Mouse (Mus musculus): ENCODE data around the gene Carnmt1. TPM values are rescaled to one million over a fixed set of nuclear protein-coding genes. Genes with fewer than 3 reads are reported as not detected.
A peak's percentile ranks its signal among the peaks of the same experiment; 100 is the strongest.

Gene Carnmt1
- total RNA-seq, 2 experiments from 2014 or later, result 26.9 to 27.9 TPM

- DNase-seq, result no peak
These were observed 17.5 kb upstream of the Carnmt1 start for GRCm38 (mm10) chr19:18653058-18653457.

DNA sequence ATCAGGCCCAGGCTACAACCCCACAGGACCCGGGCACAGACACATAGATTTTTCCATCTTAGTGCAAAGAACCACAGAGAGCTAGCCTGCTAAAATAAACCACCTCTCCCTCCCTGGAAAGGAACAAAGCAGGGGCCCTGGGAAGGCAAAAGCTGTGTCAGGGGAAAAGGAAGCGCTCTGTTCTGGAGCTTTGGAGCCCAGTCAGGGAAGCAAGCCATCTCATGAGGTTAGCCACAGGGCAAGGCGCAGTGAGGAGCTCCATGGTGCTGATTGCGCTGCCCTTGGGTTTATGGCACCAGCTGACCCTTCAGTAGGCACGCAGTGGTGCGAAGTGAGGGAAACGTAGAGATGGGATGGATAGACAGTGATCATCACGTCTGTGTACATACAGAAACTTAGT is 16.2 kb upstream of the Carnmt1 start:
- no peak for DNase-seq

DNA sequence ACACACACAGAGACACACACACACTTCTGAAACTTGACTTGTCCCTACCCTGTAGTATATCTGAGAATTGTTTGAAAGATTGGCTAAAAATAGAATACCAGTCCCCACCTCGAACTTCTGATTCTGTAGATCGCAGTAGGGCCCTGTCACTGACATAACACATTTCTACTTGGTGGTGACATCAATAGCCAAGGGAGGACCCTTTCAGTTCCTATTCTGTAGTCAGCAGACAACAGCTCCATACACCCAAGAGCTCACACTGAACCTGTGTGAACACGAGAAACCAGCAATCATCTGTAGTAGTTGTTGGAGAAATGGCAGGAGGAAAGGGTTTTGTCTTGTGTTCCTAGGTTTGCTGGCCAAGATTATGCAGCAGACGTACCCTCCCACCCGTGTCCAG is 15.6 kb upstream of the Carnmt1 start:
- no peak for DNase-seq

GRCm38 (mm10) chr19:18655999-18656398 is 14.6 kb upstream of the Carnmt1 start:
- no peak for DNase-seq

GRCm38 (mm10) chr19:18658473-18658872 is 12.1 kb upstream of the Carnmt1 start:
- DNase-seq, result no peak

- DNase-seq, result no peak
These were observed 11.2 kb upstream of the Carnmt1 start for GRCm38 (mm10) chr19:18659349-18659748.

- DNase-seq, result no peak
These were observed 10.1 kb upstream of the Carnmt1 start for GRCm38 (mm10) chr19:18660466-18660865.

GRCm38 (mm10) chr19:18661683-18662082 is 8.9 kb upstream of the Carnmt1 start:
- DNase-seq, result no peak

GRCm38 (mm10) chr19:18663904-18664303 is 6.7 kb upstream of the Carnmt1 start:
- DNase-seq, result no peak

GRCm38 (mm10) chr19:18666966-18667365 is 3.6 kb upstream of the Carnmt1 start:
- no peak for DNase-seq

DNA sequence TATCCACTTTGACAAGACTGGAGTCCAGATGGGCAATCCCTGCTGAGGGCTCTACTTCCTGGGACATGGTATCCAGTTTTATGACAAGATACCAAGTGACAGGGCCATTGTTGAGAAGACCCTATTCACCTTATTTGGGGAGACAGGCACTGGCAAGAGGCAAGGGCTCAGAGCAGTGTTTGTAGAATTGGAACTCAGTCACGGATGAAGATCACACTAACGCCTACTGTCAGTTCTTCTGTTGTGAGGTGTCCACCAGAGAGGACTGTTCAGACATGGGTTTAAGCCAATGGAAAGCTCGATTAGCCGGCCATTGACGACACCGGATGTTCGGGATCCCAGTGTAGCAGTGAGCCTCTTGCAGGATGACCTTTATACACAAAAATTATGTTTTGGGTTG is 1.0 kb upstream of the Carnmt1 start:
- no peak for DNase-seq

- DNase-seq, result peak; percentile 59 to 67
These were observed 635 bp downstream of the Carnmt1 start for GRCm38 (mm10) chr19:18671056-18671741.

- no peak for DNase-seq
These were observed 1.9 kb downstream of the Carnmt1 start for GRCm38 (mm10) chr19:18672498-18672897.

- no peak for DNase-seq
These were observed 2.6 kb downstream of the Carnmt1 start for GRCm38 (mm10) chr19:18673116-18673515.

GRCm38 (mm10) chr19:18682142-18682541 is 11.6 kb downstream of the Carnmt1 start:
- DNase-seq, result peak; percentile 39 to 44

DNA sequence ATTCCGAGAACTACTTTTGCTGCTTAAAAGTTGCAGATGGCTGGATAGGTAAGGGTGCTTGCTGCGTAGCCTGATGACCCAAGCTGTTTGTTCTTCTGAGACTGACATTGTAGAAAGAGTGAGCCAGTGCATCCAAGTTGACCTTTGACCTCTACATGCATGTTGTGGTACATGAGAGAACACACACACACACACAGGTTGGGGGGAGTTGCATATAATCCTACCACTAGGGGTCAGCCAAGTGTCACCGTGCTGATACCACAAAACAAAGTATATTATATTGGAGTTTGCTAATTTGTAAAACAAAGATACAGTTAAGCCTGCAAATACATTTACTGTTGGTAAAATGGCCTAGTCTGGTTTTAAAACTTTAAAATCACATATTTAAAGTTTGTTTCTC is 17.0 kb downstream of the Carnmt1 start:
- DNase-seq, result peak; percentile 31 to 41

DNA sequence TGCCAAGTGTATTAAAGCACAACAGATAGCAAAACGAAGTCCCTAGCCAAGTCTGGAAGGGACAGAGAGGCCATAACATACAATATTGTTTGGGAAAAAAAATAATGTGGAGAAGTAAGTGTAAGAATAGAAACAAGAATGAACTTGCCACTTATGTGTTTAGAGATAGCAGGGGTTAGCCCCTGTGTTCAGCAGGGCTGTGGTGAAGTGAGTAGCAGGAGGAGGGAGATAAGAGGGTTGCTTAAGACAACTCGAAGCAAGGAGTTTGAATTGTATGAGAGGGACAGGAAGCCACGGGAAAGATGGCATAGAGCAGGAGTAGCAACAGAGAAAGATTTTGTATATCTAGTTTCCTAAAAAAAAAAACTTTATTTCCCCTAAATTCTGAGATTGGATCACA is 21.6 kb downstream of the Carnmt1 start:
- DNase-seq, result no peak

GRCm38 (mm10) chr19:18692768-18693167 is 22.2 kb downstream of the Carnmt1 start:
- no peak for DNase-seq

GRCm38 (mm10) chr19:18695116-18695515 is 24.6 kb downstream of the Carnmt1 start:
- DNase-seq, result no peak

- no peak for DNase-seq
These were observed 25.0 kb downstream of the Carnmt1 start for GRCm38 (mm10) chr19:18695552-18695951.

GRCm38 (mm10) chr19:18708101-18708500 is 37.5 kb downstream of the Carnmt1 start:
- DNase-seq, result no peak

- DNase-seq, result no peak
These were observed 40.3 kb downstream of the Carnmt1 start for GRCm38 (mm10) chr19:18710903-18711302.

- DNase-seq, result no peak
These were observed 41.0 kb downstream of the Carnmt1 start for GRCm38 (mm10) chr19:18711589-18711988.

GRCm38 (mm10) chr19:18712153-18712865 is 41.7 kb downstream of the Carnmt1 start:
- no peak for DNase-seq
